Mouse (Mus musculus) liver (tissue): ENCODE data around the gene Gpc5.

Experiments
- DNase-seq: peaks from one replicate; pipeline ENCODE4 v3.0.0-alpha.2; 2020; ENCODE audit warnings: mixed read lengths

Gpc5 gene

DNA sequence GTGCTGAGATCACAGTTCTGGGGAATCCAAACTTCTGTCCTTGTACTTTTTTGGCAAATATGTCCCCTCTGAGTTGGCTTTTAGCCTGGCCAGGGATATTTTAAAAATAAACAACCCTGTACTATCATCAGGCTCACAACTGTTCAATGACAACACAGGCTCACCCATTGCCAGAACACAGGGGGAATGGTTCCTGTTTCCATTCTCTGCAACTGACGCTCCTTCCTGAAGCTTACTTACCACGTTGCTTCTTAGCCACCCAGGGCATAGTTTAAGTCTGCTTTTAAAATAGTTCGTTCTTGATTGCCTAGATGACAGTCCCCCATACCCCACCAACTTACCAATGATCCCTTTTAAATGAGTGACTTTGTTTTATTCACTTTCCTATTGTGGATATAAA, 299.8 kb downstream of the Gpc5 start:
- no peak for DNase-seq

- peak; percentile 6 for DNase-seq
Observed at GRCm38 (mm10) chr14:115392894-115393524, 301.0 kb downstream of the Gpc5 start.

DNA sequence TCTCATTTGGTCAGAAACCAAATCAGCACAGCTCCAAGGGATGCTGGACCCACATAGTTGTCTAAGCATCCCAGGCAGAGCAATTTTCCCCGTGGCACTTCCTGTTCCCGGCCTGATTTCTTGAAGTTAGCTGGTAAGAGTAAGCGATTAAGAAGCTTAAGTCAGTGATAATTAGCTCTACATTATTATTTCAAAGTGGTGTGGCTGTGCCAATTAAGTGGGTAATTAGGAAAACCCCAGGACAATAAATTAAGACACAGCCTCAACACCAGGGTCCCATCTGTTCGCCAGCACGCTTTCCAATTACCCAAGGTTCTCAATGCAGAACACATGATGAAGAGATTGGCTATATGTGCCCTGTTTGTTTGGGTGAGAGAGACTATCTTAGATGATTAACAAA, 314.6 kb downstream of the Gpc5 start:
- DNase-seq: no peak

DNA sequence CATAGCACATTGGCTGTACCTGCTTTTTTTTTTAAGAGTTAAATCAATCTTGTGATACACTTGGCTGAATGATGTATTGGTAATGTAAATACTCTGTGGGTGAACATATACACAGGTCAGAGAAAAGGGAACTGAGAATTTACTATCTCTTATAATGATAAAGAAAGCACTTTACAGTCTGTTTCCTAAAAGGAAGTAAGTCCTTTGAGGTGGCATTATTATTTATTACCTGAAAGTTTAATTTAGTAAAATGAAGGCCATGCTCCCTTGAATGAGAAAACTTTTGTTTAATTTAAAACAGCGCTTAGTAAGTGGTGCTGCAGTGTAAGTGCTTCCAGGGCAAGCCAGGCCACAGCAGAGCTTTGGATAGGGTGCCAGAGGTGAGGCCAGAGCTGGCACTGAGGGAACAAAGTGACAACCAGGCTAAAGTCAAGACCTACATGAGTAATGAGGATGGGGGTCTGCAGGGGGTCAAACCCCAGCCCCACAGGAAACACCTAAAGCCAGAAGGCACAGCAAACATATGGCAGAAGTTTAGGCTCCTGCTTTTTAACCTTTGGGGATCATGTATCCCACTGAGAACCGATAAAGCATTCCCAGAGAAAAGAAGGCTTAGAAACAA, 315.4 kb downstream of the Gpc5 start:
- no peak for DNase-seq

- DNase-seq: no peak
Observed at GRCm38 (mm10) chr14:115410881-115411280, 318.9 kb downstream of the Gpc5 start.

DNA sequence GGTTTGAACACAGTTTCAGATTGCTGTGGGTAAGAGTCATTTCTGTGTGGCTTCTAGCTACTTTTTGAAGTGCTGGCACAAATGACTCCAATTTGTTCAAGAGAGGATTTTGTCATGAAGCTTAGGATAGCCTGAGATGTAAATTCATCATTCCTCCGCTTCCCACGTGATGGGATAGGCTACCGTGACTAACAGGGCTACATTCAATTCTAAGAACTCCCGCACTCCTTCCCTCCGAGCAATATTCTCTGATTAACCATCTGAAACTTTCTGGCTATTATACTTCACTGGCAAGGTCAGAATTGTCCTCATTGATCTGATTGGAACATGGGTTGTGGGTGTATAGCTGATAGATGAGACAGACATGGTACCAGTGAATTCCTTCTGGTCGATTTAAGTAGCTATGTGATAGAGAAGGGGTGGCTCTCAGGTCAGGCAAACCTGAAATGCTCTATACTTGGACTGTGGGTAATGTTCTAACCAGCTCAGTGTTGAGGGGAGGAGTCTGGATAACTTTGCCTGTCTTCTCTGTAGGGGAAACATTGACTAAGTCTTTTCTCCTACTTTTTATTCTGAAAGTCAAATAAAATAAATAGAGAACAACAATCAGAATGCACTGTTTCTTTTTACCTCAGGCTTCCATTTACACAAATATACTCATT, 319.6 kb downstream of the Gpc5 start:
- DNase-seq: no peak

DNA sequence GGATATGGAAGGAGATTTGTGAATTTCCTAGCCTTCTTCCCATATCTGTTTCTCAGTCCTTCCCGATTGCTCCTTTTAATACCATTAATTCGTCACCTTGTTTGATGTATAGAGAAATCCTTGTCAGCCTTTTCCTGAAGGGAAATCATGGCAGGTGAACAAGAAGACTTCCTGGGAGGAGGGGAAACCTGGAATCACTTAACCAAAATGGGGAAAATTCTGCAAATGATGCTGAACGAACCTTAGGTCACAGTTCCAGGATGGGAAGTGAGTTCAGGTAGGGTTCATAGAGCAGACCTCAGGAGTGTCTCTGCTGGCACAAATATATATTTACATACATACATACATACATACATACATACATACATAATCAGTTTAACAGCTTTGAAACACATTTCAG, 320.8 kb downstream of the Gpc5 start:
- DNase-seq: no peak

- DNase-seq: no peak
Observed at GRCm38 (mm10) chr14:115413429-115413828, 321.4 kb downstream of the Gpc5 start.

DNA sequence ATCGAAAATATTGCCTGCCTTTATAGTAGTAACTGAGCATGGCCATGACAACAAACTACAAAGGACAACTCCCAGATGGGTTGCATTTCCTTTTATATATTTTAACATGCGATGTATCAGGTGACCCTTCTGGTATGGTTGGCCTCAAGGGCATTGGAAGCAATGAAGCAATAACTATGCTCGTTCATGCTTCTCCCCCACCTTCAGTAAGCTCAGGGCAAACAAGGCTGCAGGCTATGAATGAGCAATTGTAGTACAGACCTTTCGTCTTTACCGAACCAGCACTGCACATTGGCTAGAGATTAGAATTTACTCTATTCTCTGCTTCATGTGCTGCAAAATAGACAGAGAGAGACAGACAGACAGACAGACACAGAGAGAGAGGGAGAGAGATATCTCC, 322.5 kb downstream of the Gpc5 start:
- DNase-seq: no peak

GRCm38 (mm10) chr14:115431967-115432366, 340.0 kb downstream of the Gpc5 start:
- no peak for DNase-seq

GRCm38 (mm10) chr14:115432368-115432767, 340.4 kb downstream of the Gpc5 start:
- DNase-seq: no peak

GRCm38 (mm10) chr14:115436617-115437016, 344.6 kb downstream of the Gpc5 start:
- DNase-seq: no peak

GRCm38 (mm10) chr14:115444789-115445770, 353.1 kb downstream of the Gpc5 start:
- DNase-seq: no peak

GRCm38 (mm10) chr14:115450938-115451337, 358.9 kb downstream of the Gpc5 start:
- DNase-seq: no peak

DNA sequence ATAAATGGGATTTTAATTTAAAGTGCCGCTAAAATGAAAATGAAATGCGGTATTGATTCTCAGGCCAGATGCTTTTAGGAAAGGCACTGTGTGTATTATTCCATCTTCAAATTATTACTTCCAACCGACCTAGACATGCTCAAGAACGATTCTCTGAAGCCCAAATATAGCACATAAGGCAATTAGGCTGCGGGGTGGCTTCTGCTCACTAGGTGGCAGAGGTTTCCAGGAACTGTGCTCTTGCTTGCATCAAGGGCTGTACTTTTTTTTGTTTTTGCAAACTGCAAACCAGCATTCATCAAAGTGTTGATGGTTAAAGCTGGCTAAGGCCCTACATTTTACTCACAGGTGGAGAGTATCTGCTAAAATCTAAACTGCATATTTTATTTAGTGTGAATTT, 375.9 kb downstream of the Gpc5 start:
- DNase-seq: no peak

GRCm38 (mm10) chr14:115475234-115475633, 383.2 kb downstream of the Gpc5 start:
- peak; percentile 22 for DNase-seq

- no peak for DNase-seq
Observed at GRCm38 (mm10) chr14:115477360-115477759, 385.3 kb downstream of the Gpc5 start.

- DNase-seq: no peak
Observed at GRCm38 (mm10) chr14:115485090-115485489, 393.1 kb downstream of the Gpc5 start.

DNA sequence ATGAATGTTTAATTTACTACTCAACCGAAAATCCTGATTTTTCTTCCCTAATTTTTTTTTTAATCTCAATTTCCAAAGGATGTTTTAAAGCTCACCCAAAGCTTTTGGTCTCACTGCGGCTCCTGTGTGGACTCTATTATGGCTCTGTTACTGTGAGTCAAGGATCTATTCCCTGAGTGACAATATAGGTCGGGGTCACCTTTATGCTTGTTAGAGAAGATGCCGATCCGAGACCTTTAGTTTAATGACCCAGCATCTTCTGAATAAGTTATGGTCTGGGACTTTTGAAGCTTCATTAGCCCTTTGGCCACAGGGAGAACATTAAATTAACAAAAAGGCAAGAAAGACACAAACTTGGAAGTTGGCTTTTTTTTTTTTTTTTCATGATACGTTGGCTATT, 408.8 kb downstream of the Gpc5 start:
- DNase-seq: no peak

DNA sequence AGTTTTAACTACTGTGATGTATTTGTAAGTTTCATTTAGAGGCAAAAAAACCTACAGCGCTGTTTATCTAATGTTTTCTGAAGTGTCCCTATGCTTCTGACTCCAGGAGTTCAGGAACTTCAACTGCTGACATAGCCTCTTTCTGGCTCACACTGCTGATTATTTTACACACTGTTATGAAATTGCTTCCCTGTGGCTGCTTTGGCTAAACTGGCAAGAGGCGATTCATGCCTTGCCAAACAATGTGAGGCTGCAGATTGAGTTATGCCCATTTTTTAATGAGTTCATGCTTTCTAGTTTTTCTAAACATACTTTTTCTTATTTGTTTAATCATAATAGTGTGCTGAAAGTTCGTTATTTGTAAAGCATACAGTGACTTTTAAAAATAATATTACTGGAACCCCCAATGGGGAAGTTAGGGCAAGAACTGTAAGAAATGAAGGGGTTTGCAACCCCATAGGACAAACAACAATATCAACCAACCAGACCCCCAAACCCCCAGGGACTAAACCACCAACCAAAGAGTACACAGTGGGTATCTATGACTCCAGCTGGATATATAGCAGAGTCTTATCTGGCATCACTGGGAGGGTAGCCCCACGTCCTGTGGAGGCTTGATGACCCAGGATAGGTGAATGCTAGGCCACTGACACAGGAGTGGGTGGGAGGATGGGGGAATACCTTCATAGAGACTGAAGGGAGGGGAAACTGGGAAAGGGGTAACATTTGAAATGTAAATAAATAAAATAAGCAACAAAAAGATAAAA, 454.7 kb downstream of the Gpc5 start:
- DNase-seq: no peak

- no peak for DNase-seq
Observed at GRCm38 (mm10) chr14:115551996-115552395, 460.0 kb downstream of the Gpc5 start.
